Mouse (Mus musculus): ENCODE results near the gene Enam.
"Not testable (repeated sequence)": the region's sequence is repeated elsewhere in the genome, so short reads cannot be mapped to it uniquely, and the experiment has no call there.

Enam gene

GRCm38 (mm10) chr5:88487675-88488074, at the start of gene Enam:
Enam (plus strand) TSS chr5:88487975.
- no peak for DNase-seq (ENCODE audit: low spot score in 2 of 2)

- no peak for DNase-seq (ENCODE audit: low spot score in 2 of 2)
Measured at GRCm38 (mm10) chr5:88455691-88456090, 32.1 kb upstream of the Enam start, which contains the start of gene Ambn. Ambn (plus strand) TSS chr5:88455991.

DNA sequence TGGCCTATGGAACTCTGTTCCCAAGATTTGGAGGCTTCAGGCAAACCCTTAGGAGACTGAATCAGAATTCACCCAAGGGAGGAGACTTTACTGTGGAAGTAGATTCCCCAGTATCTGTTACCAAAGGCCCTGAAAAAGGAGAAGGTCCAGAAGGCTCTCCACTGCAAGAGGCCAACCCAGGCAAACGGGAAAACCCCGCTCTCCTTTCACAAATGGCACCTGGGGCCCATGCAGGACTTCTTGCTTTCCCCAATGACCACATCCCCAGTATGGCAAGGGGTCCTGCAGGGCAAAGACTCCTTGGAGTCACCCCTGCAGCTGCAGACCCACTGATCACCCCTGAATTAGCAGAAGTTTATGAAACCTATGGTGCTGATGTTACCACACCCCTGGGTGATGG, 20.3 kb upstream of the Enam start:
- no peak for DNase-seq (ENCODE audit: low spot score in 2 of 2)

- DNase-seq (ENCODE audit: low spot score in 2 of 2), result no peak
Measured at GRCm38 (mm10) chr5:88468807-88469704, 18.7 kb upstream of the Enam start.

DNA sequence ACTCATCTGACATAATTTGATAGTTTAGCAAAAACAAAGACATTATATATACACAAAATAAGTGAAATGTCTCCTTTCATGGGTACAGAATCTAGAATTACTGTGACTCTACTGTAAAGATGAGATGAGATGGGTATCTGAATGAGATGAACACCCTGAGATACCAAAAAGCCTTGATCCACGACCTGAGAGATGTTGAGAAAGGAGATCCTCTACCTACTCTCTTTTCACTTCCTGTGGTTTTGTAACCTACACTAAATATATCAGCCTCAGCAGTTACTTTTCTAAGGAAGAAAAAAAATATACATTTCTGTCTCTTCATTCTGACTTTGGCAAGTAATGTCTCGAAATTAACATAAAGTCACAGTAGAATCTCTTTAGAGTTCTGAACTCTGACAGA, 1.2 kb downstream of the Enam start:
- no peak for DNase-seq (ENCODE audit: low spot score in 2 of 2)

GRCm38 (mm10) chr5:88491111-88491510, 3.3 kb downstream of the Enam start:
- no peak for DNase-seq (ENCODE audit: low spot score in 2 of 2)

DNA sequence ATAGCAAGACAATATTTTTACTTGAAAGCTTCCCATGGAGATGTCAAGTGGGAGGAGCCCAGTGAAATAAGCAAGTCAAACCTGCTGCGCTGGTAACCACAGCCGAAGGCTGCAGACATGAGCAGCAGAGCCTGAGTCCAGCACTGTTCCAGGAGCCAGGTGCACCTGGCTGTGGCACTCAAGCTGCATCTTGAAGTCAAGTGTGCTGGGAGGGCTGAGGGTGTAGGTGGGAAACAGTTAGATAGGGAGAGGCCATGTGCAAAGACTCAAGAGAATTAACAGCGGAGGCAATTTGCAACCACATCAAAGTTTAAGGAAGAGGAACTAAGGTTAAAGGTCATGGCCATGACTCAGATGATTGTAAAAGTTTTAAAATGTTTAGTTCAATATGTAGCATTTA, 12.0 kb downstream of the Enam start:
- peak; percentile 8 to 15 for DNase-seq (ENCODE audit: low spot score in 2 of 2)

DNA sequence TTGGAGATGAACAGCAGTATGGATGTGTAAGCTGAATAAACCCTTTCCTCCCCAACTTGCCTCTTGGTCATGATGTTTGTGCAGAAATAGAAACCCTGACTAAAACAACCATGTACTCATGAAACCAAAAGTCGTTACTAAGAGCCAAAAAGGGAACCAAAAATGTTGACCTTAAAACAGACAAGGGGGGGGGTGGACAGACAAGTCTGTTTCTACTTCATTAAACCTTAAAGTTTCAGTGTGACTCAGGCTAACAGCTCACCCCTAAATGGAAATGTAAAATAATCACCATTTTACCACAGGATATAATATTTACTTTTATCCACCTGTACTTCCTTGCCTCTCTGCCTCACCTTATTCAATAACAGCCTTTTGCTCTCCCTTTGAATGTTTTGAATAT, 20.8 kb downstream of the Enam start:
- DNase-seq (ENCODE audit: low spot score in 2 of 2), result no peak

DNA sequence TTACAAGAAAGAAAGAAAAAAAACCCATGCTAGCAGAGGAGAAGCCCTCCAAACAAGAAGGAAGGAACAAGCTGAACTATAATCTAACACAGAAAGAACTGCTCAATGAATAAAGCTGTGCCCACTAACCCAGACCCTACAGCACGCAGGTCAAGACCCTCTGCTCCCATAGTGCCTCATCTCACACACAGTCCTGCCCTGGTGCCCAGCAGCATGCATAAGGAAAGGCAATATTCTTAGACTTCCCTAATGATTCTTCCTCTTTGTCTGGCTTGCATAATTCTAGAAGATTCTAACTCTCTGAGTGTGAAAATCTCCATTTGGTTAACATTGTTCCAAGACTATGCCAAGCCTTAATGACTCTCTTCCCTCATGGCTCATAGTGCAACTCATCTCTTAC, 21.2 kb downstream of the Enam start:
- no peak for DNase-seq (ENCODE audit: low spot score in 2 of 2)

DNA sequence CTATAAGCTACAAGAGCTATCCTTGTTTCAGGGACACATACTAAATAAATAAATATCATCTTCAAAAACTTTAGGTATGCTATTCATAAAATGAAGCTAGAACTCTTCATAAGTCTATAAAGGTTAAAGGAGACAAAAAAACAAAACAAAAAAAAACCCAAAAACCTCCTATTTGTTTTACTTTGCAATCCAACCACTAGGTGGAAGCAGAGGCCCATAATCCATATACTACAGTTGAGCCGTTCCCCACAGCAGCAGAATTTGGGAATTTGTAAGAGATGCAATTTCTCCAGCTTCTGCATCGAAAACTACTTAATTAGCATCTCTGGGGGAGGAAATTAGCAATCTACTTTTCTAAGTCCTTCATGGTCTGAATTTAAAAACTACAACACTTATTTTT, 31.5 kb downstream of the Enam start:
- DNase-seq (ENCODE audit: low spot score in 2 of 2), result peak in 1 of 2 experiments; percentile 56

GRCm38 (mm10) chr5:88527657-88528056, 39.9 kb downstream of the Enam start, which contains the start of gene Jchain:
Jchain (minus strand) TSS chr5:88527891.
- no peak for DNase-seq (ENCODE audit: low spot score in 2 of 2)

GRCm38 (mm10) chr5:88530908-88531307, 43.1 kb downstream of the Enam start:
- no peak for DNase-seq (ENCODE audit: low spot score in 2 of 2)

DNA sequence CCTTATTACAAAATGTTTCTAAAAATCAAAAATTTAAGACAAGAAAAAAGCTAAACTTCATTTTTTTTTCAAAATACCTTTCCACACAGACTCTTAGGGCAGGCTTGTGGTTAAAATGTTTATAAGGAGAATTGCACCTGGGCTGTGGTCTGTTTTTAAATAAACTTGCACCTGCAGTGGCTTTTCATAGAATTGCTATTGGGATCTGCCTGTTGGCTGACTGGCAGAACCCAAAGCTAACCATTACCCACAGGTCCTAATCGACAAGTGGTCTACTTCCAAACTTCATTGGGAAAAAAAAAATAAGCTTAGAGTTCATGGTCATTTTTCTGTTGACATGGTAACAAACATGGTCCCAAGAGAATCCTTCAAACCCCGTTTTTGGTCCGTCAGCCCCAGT, 46.9 kb downstream of the Enam start:
- DNase-seq (ENCODE audit: low spot score in 2 of 2), result peak; percentile 22 to 35

GRCm38 (mm10) chr5:88540845-88541244, 53.1 kb downstream of the Enam start:
- DNase-seq (ENCODE audit: low spot score in 2 of 2), result no peak

GRCm38 (mm10) chr5:88542651-88543282, 55.0 kb downstream of the Enam start:
- peak in 1 of 2 experiments; percentile 69 for DNase-seq (ENCODE audit: low spot score in 2 of 2)

DNA sequence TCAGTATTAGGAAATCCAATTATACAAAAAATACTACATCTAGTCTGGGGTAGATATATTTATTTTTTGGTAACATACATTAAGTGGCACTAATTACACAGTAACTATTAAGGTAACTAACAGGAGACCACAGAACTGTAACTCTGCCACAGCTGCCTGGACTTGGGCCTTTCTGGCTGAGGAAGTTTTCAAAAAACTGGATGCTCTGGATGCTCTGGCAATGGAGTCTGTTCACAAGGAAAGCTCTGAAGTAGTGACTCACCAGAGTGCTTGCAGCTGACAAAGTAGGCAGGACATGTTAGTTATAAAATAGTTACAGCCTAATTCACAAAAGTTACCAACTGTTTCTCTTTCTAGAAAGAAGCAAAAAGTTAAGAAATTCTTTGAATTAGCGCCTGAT, 56.6 kb downstream of the Enam start:
- DNase-seq (ENCODE audit: low spot score in 2 of 2), result not testable (repeated sequence)

GRCm38 (mm10) chr5:88545536-88545935, 57.8 kb downstream of the Enam start:
- no peak for DNase-seq (ENCODE audit: low spot score in 2 of 2)

DNA sequence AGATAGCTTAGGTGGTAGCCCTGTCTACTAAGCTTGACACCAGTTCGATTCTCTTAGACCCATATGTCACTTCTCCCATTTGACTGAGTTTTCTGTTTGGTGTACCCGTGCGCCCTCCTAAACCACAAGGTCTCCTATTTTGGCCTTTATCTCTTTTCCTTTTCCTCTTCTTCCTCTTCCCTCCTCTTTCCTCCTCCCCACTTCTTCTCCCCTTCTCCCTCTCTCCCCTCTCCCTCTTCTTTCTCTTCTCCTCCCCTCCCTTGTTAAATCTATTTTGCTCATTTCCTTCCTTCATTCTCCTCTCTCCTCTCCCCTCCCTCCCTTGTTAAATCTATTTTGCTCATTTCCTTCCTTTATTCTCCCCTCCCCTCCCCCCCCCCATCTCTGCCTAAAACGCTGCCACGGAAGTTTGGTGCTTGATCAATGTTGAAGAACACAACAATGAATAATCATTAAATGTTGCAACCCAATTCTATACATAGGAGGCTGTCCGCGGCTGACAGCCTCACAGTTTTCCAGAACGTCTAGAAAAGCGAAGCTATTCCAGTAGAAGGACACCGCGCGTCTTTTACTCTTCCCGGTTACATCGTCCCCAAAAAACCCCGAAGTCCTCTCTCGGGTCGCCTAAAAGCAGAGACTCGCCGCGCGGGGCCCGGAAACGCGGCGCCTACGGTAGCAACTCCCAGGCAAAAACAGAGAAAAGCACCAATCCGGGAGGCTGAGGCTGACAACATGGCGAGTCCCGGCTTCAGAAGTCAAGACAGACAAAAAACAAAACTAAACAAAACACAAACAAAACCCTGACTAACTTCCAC, 65.7 kb downstream of the Enam start:
- DNase-seq (ENCODE audit: low spot score in 2 of 2), result no peak

GRCm38 (mm10) chr5:88554086-88554886, 66.5 kb downstream of the Enam start, which contains the start of gene Utp3:
Utp3 (plus strand) TSS chr5:88554462.
- DNase-seq (ENCODE audit: low spot score in 2 of 2), result peak; percentile 87 to 93

Measured in thymus, postnatal 10 days (tissue).